Mouse (Mus musculus): ENCODE measurements around the gene Ifitm2. TPM values are rescaled to one million over a fixed set of nuclear protein-coding genes. Genes with fewer than 3 reads are reported as not detected.
A peak's percentile ranks its signal among the peaks of the same experiment; 100 is the strongest.

Ifitm2 gene
- polyA plus RNA-seq, 1 experiment from 2014 or later = 798 TPM

GRCm38 (mm10) chr7:140948161-140948560 lies 7.6 kb downstream of the Ifitm2 start:
- Histone ChIP-seq H3K4me1 (ENCODE audit: insufficient read depth) (peaks cover 22% of the 10 kb centered on the region), H3K9ac (replicated peaks) (no peak overlapping the region), H3K9me3 (ENCODE audit: low read length) (no peaks in the 10 kb centered on the region), H3K27me3 (ENCODE audit: insufficient read depth, low read length) (no peaks in the 10 kb centered on the region), H3K27ac (ENCODE audit: low read depth) (peak overlapping the region; percentile 75; the same call in 1 of the 2 replicates), H3K36me3 (replicated peaks; ENCODE audit: insufficient read depth, low read length) (peaks cover 42% of the 10 kb centered on the region), H3K4me2 (ENCODE audit: low read depth, low read length) (no peak overlapping the region), H3K4me3 (ENCODE audit: low read depth, low read length) (no peak overlapping the region)
- 44% methylated on average over 8 of the region's 8 CpGs for WGBS (ENCODE audit: insufficient replicate concordance)
- ATAC-seq (peak; percentile 41), DNase-seq (no peak)
- TF ChIP-seq EP300 (IDR thresholded peaks at IDR 0.05; ENCODE audit: low read depth) (peak; percentile 42; the same call in 1 of the 2 replicates), CTCF (IDR thresholded peaks at IDR 0.05; ENCODE audit: low read depth) (no peak)

GRCm38 (mm10) chr7:140946980-140947379 lies 8.8 kb downstream of the Ifitm2 start:
- no peak for DNase-seq
- H3K27me3 ChIP-seq (ENCODE audit: insufficient read depth, low read length) = no peaks in the 10 kb centered on the region
- no peak overlapping the region for H3K4me3 ChIP-seq (ENCODE audit: low read depth, low read length)
- peak overlapping the region; percentile 75 for H3K27ac ChIP-seq (ENCODE audit: low read depth)
- H3K36me3 ChIP-seq (replicated peaks; ENCODE audit: insufficient read depth, low read length) = peaks cover 42% of the 10 kb centered on the region
- no peaks in the 10 kb centered on the region for H3K9me3 ChIP-seq (ENCODE audit: low read length)
- no peak overlapping the region for H3K4me2 ChIP-seq (ENCODE audit: low read depth, low read length)
- peaks cover 26% of the 10 kb centered on the region for H3K4me1 ChIP-seq (ENCODE audit: insufficient read depth)
- no peak overlapping the region for H3K9ac ChIP-seq (replicated peaks)
- ATAC-seq = peak; percentile 34
- no peak for TF ChIP-seq CTCF (IDR thresholded peaks at IDR 0.05; ENCODE audit: low read depth)
- TF ChIP-seq EP300 (IDR thresholded peaks at IDR 0.05; ENCODE audit: low read depth) = peak; percentile 48; the same call in 1 of the 2 replicates
- 27% methylated on average over 7 of the region's 7 CpGs for WGBS (ENCODE audit: insufficient replicate concordance)

GRCm38 (mm10) chr7:140946311-140946710 lies 9.5 kb downstream of the Ifitm2 start:
- Histone ChIP-seq H3K4me1 (ENCODE audit: insufficient read depth) (peaks cover 26% of the 10 kb centered on the region), H3K4me3 (ENCODE audit: low read depth, low read length) (no peak overlapping the region), H3K9me3 (ENCODE audit: low read length) (no peaks in the 10 kb centered on the region), H3K4me2 (ENCODE audit: low read depth, low read length) (no peak overlapping the region), H3K9ac (replicated peaks) (no peak overlapping the region), H3K27ac (ENCODE audit: low read depth) (peak overlapping the region; percentile 46; the same call in 1 of the 2 replicates), H3K36me3 (replicated peaks; ENCODE audit: insufficient read depth, low read length) (peaks cover 38% of the 10 kb centered on the region), H3K27me3 (ENCODE audit: insufficient read depth, low read length) (no peaks in the 10 kb centered on the region)
- 75% methylated on average over 10 of the region's 10 CpGs for WGBS (ENCODE audit: insufficient replicate concordance)
- no peak for DNase-seq
- TF ChIP-seq CTCF (IDR thresholded peaks at IDR 0.05; ENCODE audit: low read depth) (no peak), EP300 (IDR thresholded peaks at IDR 0.05; ENCODE audit: low read depth) (no peak)
- ATAC-seq = no peak

- Histone ChIP-seq H3K4me3 (ENCODE audit: low read depth, low read length) (no peak overlapping the region), H3K4me1 (ENCODE audit: insufficient read depth) (peaks cover 25% of the 10 kb centered on the region), H3K9ac (replicated peaks) (no peak overlapping the region), H3K27me3 (ENCODE audit: insufficient read depth, low read length) (no peaks in the 10 kb centered on the region), H3K4me2 (ENCODE audit: low read depth, low read length) (no peak overlapping the region), H3K9me3 (ENCODE audit: low read length) (no peaks in the 10 kb centered on the region), H3K27ac (ENCODE audit: low read depth) (no peak overlapping the region), H3K36me3 (replicated peaks; ENCODE audit: insufficient read depth, low read length) (peaks cover 37% of the 10 kb centered on the region)
- DNase-seq (no peak), ATAC-seq (no peak)
- 81% methylated on average over 5 of the region's 5 CpGs for WGBS (ENCODE audit: insufficient replicate concordance)
- TF ChIP-seq CTCF (IDR thresholded peaks at IDR 0.05; ENCODE audit: low read depth) (no peak), EP300 (IDR thresholded peaks at IDR 0.05; ENCODE audit: low read depth) (no peak)
Measured at GRCm38 (mm10) chr7:140945247-140945646, 10.5 kb downstream of the Ifitm2 start.

GRCm38 (mm10) chr7:140944236-140944635 lies 11.6 kb downstream of the Ifitm2 start:
- no peak for ATAC-seq

GRCm38 (mm10) chr7:140943356-140943755 lies 12.4 kb downstream of the Ifitm2 start:
- Histone ChIP-seq H3K9ac (replicated peaks) (peak overlapping the region; percentile 75), H3K27ac (ENCODE audit: low read depth) (peak overlapping the region; percentile 97), H3K4me2 (ENCODE audit: low read depth, low read length) (no peak overlapping the region), H3K9me3 (ENCODE audit: low read length) (no peaks in the 10 kb centered on the region), H3K4me3 (ENCODE audit: low read depth, low read length) (no peak overlapping the region), H3K36me3 (replicated peaks; ENCODE audit: insufficient read depth, low read length) (peaks cover 21% of the 10 kb centered on the region; the same call in 1 of the 2 replicates), H3K27me3 (ENCODE audit: insufficient read depth, low read length) (no peaks in the 10 kb centered on the region), H3K4me1 (ENCODE audit: insufficient read depth) (peaks cover 25% of the 10 kb centered on the region)
- ATAC-seq = no peak
- no peak for TF ChIP-seq CTCF (IDR thresholded peaks at IDR 0.05; ENCODE audit: low read depth)
- TF ChIP-seq EP300 (IDR thresholded peaks at IDR 0.05; ENCODE audit: low read depth) = no peak
- 76% methylated on average over 4 of the region's 4 CpGs for WGBS (ENCODE audit: insufficient replicate concordance)
- DNase-seq = no peak

More at GRCm38 (mm10) chr7:140944236-140944635, 11.6 kb downstream of the Ifitm2 start:
- WGBS (ENCODE audit: insufficient replicate concordance) = 79% methylated on average over 7 of the region's 7 CpGs
- no peak overlapping the region for H3K9ac ChIP-seq (replicated peaks)
- H3K4me3 ChIP-seq (ENCODE audit: low read depth, low read length) = no peak overlapping the region
- no peak for DNase-seq
- H3K27me3 ChIP-seq (ENCODE audit: insufficient read depth, low read length) = no peaks in the 10 kb centered on the region
- no peak overlapping the region for H3K27ac ChIP-seq (ENCODE audit: low read depth)
- no peaks in the 10 kb centered on the region for H3K9me3 ChIP-seq (ENCODE audit: low read length)
- no peak for TF ChIP-seq EP300 (IDR thresholded peaks at IDR 0.05; ENCODE audit: low read depth)
- TF ChIP-seq CTCF (IDR thresholded peaks at IDR 0.05; ENCODE audit: low read depth) = no peak
- peaks cover 29% of the 10 kb centered on the region for H3K36me3 ChIP-seq (replicated peaks; ENCODE audit: insufficient read depth, low read length)
- H3K4me1 ChIP-seq (ENCODE audit: insufficient read depth) = peaks cover 25% of the 10 kb centered on the region
- no peak overlapping the region for H3K4me2 ChIP-seq (ENCODE audit: low read depth, low read length)

Measured in liver, postnatal 0 days (tissue).